Mouse (Mus musculus): ENCODE measurements around the gene Shpk.
A peak's percentile ranks its signal among the peaks of the same experiment; 100 is the strongest.

Gene Shpk

DNA sequence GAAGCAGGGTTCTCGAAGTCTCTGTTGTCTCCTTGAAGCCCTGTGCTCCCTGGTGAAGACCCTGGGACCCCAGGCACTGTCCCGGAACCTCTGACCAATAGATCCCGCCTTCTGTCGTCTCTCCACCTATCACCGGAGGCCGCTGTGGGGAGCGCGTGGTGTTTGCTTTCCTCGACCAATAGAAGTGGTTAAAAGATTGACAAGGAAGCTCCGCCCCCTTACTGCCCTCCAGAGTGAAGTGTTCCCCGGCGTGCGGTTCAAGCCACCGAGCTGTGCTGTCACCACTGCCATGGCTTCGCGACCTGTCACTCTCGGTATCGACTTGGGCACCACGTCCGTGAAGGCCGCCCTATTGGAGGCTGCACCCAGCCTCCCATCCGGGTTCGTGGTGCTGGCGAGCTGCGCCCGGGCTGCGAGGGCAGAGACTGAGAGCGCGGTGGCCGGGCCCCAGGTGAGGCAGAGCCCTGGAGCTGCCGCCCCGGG lies at the start of gene Shpk:
Shpk (plus strand) TSS at position 231 of the 483 bp plus-strand sequence.
- peak; percentile 97 to 98 for DNase-seq (ENCODE audit: low spot score in 2 of 2)

DNA sequence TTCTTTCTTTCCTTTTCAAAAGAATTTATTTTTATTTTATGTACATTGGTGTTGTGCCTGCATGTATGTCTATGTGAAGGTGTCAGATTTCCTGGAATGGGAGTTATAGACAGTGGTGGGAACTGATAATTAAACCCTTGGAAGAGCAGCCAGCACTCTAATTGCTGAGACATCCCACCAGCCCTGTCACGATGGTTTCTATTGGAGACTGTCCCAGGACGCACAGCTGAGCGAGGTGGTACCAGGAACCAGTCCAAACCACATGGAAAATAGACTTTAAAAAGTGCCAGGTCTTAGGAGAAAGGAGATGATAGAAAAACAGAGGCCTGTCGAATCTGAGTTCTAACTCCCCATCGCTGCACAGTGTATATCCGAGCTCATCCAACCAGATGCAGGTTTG lies 44.2 kb upstream of the Shpk start:
- DNase-seq (ENCODE audit: low spot score in 2 of 2): no peak

DNA sequence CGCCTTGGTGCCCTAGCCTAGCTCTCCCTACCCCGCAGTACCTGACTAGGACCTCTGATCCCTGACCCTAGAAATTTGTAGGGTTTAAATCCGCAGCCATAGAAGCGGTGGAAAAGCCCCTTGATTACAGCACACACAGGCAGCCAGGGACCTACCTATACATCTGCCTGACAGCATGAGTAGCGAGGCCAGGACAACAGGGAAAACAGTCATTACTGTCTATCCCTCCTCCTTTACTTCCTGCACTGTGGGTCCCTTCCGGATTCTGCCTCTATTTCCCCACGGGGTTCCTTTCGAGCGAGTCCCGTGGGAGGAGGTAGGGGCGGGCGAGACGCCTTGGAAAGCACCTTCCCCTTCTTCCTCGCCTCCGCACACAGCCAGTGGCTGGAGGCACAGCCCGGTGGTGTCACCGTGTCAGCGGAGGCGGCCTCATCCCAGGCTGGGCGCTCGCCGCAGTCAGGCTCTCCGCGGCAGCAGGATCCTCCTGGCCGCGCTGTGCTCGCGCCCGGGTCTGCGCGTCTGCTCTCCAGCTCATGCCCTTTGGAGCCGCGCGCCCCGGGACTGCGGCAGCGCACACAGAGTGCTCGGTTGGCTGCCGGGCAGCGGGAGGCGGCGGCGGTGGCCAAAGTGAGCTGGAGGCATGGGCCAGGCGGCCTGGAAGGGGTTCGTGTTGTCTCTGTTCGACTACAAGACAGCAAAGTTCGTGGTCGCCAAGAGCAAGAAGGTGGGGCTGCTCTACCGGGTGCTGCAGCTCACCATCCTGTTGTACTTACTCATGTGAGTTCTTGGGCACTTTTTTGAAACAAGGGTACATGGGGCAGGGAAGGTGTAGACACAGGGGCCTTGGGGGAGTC lies 39.1 kb upstream of the Shpk start, which contains the start of gene P2rx5:
P2rx5 (plus strand) TSS at position 465 of the 854 bp plus-strand sequence.
- no peak for DNase-seq (ENCODE audit: low spot score in 2 of 2)

DNA sequence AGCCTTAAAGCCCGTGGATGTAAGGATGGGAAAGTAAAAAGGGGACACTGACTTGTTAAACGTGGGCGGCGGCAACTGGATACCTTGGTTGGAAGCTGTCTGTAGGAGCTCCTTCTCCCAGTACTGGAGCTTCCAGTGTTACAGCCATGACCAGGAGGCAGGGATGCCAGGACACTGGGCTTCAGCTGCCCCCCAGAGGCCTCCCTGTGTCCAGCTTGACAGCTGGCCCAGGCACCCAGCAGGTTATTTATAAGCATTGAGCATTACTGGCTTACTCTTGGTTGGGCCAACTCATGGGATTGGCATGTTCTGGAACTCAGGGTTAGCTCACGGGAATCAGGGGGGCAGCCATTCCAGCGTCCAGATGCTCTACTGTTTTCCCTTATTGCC lies 38.5 kb upstream of the Shpk start:
- no peak for DNase-seq (ENCODE audit: low spot score in 2 of 2)

- no peak for DNase-seq (ENCODE audit: low spot score in 2 of 2)
These were observed 37.6 kb upstream of the Shpk start for GRCm38 (mm10) chr11:73161616-73162015.

DNA sequence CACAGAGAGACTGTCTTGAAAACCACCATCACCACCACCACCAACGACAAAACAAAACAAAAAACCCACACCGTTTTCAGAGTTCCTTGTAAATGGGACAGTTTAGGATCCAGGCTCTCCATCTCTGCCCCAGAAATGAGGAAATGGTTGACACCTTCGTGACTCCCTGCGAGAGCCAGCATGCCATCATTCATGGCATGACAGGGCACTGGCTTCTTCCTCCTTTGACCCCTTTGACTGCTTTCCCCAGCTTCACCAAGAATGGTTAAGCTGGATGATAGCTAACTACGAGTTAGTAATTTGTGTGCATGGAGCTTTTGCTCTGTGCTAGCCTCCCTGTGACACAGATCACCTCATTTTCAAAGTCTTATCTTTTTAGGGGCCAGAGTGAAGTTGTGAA lies 37.0 kb upstream of the Shpk start:
- no peak for DNase-seq (ENCODE audit: low spot score in 2 of 2)

DNA sequence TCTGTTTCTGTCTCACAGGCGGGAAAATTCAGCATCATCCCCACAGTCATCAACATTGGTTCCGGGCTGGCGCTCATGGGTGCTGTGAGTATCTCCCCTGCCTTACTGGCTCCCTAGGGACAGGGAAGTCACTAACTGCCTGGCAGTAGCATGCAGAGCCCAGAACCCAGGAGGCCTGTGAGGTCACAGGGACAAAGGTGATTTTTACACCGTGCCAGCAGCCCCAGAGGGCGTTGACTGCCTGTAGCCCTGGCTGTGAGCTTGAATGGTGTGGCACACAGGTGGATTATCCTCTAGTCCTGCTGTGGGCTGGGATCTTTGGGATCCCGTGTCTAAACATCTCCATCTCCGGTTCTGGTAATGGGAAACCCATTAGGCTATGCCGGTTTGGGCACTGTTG lies 31.2 kb upstream of the Shpk start:
- DNase-seq (ENCODE audit: low spot score in 2 of 2): no peak

DNA sequence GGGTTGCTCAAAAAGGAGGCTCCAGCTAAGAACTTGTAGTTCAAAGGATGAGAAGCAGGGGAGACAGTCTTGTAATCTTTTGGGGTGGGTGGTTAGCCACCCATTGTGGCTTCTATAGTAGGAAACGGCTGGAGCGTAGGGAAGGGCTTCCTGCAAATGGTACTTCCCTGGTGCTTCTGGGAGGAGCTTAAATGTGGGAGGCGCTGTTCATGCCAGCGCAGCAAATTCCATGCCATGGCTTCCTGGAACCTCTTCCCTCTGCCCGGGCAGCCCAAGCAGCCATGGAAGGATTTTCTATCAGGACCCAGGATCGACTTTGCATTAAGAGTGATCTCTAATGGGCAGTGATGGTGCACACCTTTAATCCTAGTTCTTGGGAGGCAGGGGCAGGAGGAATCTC lies 30.7 kb upstream of the Shpk start:
- no peak for DNase-seq (ENCODE audit: low spot score in 2 of 2)

- DNase-seq (ENCODE audit: low spot score in 2 of 2): peak; percentile 59 to 69
These were observed 30.0 kb upstream of the Shpk start for GRCm38 (mm10) chr11:73169231-73169630.

DNA sequence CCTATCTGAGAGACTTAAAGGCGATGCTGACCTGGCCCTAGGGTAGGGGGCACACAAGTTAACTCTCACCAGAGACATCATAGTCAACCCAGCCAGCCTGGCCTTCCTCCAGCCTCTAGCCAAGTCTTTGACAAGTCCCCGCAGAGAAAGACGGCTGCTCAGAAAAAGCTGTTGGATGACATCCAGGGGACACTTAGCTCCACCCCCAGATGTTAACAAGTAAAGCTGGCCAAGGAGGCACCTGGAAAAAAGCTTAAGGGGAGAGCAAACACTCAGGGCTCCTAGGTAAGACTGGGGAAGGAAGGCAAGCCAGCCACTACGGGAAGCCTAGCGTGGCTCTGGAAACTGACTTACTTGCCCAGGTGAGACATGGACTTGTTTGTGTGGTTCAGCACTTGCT lies 27.1 kb upstream of the Shpk start:
- DNase-seq (ENCODE audit: low spot score in 2 of 2): no peak

GRCm38 (mm10) chr11:73175612-73176011 lies 23.6 kb upstream of the Shpk start:
- DNase-seq (ENCODE audit: low spot score in 2 of 2): no peak

DNA sequence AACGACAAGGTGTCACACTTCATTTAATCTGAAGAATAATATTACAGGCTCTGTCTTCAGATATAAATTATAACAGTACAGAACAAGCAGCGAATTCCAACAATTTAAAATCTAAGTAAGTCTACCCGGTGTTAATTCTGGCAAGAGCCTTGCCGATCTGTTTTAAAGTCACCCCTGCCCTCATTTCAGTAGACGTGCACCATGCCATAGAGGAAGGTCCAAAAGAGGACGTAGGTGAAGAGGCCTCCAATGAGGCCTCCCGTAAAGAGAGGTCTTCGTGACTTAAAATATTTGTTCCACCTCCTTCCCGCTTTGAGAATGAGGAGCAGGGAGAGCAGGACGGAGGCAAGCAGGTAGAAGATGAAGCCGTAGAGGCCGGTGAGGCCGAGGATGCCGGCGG lies 23.1 kb upstream of the Shpk start:
- no peak for DNase-seq (ENCODE audit: low spot score in 2 of 2)

DNA sequence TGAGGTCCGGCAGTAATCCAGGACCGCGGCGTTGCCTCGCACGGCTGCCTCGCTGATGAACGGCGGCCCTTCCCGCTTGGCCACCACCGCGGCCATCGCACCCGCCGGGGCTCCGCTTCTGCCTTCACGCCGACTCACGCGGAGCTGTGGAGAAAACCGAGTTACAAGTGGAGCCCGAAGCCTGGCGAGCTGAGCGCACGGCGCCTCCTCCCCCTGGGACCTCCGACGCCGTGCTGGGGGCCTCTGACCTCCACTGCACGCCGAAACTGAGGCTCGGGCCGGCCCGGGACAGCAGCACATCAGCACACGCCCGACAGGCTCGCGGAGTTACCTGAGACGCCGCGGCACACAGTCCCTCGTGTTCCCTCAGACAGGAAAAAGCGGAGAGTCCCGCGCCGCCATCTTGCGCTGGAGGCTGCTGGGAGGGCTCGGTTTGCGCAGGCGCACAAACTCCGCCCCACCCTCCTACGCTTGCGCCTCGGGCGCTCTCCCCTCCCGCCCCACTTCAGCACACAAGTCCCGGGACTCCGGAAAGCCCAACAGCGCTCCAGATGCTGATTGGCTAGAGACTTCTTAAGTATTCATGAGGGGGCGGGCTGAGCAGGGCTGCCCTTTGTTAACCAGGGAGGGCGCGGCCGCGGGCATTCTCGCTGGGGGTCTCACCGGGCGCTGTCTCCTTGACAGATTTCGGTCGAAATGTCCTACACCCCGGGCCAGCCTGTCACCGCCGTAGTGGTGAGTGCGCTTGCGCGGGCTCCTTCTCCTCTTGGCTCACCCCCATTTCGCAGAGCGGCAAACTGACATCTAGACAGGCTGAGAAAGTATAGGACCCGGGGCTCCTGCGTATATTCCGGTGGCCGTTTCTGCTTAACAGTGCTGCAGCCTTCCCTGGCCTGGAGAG lies 22.4 kb upstream of the Shpk start, which contains the start of the genes Emc6 and Tax1bp3:
Emc6 (minus strand) TSS at position 430 of the 901 bp plus-strand sequence.
Tax1bp3 (plus strand) TSS at position 476 of the 901 bp plus-strand sequence.
- DNase-seq (ENCODE audit: low spot score in 2 of 2): peak; percentile 97

GRCm38 (mm10) chr11:73177509-73177875 lies 21.8 kb upstream of the Shpk start:
- peak; percentile 58 to 60 for DNase-seq (ENCODE audit: low spot score in 2 of 2)

DNA sequence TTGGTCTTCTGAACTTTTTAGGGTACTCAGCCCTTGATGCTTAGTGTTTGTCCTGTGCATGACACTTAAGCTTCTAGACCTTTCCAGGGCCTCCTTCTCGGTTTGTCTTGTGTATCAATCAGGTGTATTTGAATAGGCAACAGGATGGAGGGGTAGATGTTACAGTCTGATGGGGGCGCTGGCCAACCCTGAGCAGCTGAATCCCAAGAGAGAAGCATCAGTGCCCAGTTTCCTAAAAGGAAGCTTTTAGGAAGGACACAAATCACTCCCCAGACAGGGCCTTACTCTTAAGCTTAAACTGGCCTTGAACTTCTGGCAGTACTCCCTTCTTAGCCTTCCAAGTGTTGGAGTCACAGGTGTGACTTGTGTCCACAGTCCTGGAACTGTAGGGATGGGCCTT lies 21.4 kb upstream of the Shpk start:
- DNase-seq (ENCODE audit: low spot score in 2 of 2): no peak

DNA sequence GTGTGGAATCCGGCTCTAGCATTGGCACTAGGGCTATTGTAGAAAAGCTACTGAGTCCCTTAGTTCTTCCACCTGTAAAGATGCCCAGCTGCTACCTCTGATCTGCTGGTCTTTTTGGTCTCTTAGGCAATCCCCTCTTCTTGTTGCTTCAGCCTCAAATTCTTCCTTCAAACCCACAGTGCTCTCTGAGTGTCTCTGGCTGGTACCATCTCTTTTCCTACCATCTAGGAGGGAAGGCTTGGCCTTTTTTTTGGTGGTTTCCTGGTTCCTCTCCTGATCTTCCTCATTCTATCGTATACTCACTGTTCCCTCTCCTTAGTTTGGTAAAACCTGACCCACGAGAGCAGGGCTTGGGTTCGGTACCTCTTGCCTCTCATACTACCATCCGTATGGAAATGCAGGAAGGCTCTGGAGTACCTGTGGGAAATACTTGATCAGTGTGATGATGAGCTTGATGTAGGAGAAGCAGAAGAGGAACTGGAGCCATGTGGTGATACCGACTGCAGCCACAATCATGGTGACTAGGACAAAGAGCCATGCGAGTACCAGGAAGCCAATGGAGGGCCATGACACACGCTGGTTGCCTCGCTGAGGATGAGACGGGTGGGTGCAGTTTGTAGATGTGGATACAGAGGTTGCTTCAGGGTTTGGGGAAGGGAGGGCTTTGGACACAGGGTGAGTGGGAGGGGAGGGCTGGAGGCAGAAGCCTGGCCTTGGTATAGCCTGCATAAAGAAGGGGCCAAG lies 13.2 kb upstream of the Shpk start:
- no peak for DNase-seq (ENCODE audit: low spot score in 2 of 2)

- DNase-seq (ENCODE audit: low spot score in 2 of 2): no peak
These were observed 12.0 kb upstream of the Shpk start for GRCm38 (mm10) chr11:73187231-73187630.

DNA sequence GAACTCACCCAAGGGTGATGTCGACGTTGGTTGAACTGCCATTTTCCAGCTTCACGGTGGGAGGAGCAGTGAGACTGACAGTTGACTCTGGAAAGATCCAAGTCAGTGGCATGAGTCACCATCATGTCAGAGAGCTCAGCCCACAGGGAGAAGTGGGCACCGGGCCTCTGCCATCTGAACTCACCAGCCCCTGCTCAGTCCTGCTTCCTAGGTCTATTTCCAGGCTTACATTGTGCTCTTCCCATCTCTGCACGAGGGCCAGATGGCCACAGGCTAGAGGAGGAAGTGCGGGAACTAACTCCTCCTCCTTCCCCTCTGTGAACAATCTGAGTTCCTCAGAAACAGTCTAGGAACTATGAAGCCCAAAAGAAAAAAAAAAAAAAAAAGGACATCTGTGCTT lies 6.2 kb upstream of the Shpk start:
- DNase-seq (ENCODE audit: low spot score in 2 of 2): peak; percentile 35 to 45

DNA sequence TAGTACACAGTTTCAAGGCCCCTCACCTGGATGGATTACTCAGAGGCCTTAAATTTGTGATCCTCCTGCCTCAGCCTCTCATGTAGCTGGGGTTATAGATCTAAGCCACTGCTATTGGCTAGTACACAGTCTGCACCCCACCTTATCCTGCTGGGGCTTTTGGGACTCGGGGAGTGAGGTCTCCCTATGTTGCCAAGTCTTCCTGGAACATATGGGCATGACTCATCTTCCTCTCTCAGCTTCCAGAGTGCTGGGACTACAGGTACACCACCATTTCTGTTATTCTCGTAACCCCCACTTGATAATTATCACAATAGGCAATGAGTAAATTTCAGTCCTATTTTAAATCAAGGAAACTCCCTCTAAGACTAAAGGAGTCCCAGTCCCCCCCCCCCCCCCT lies 4.8 kb upstream of the Shpk start:
- no peak for DNase-seq (ENCODE audit: low spot score in 2 of 2)

DNA sequence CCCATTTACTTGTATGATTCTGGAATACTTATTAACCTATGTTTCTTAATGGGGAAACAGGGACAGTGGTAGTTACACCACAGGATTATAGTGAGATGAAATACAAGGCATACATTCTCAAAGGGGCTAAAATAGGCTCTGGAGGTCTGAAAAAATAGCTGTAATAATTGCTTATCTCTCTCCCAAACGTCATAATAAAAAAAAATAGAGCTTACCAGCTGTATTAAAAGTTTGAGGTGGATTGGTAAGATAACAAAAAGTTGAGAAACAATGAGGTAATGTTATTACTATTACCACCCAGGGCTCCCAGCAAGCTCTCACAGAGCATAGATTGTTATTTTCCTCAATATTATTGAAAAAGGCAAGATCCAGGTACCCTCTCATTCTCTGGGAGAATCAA lies 1.1 kb upstream of the Shpk start:
- no peak for DNase-seq (ENCODE audit: low spot score in 2 of 2)

GRCm38 (mm10) chr11:73198603-73199229 lies 544 bp upstream of the Shpk start, which contains the start of gene Ctns:
Ctns (minus strand) TSS chr11:73199042.
- peak; percentile 91 to 95 for DNase-seq (ENCODE audit: low spot score in 2 of 2)

Data from right cerebral cortex, postnatal 10 days (tissue).